Mouse (Mus musculus): Measurements from ENCODE around the gene Fgd3. TPM values are rescaled to one million over a fixed set of nuclear protein-coding genes. Genes with fewer than 3 reads are reported as not detected.

Gene Fgd3
- polyA plus RNA-seq, 1 experiment from 2014 or later = 2.8 TPM

DNA sequence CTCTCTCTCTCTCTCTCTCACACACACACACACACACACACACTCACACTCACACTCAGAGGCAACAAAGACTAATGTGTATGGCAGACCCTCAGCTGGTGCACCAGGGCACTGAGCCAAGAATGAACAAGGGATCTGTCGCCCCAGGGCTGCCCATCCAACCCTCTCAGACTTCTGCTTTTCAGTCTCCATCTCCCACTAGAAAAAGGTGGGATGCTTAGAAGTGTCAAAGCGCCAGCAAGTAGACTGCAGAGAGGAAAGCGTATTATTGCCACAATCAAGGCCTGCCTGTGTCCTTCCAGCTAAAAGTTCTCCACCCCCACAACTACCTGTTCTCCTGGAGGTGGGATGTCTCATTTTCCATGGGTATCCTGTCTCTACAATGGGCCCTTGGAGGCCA is 105.7 kb downstream of the Fgd3 start:
- DNase-seq (ENCODE audit: low spot score) = peak; percentile 45
- Histone ChIP-seq H3K4me2 (ENCODE audit: low read length) (peak overlapping the region; percentile 83), H3K9me3 (replicated peaks; ENCODE audit: control insufficient read depth, low read length) (no peaks in the 10 kb centered on the region), H3K36me3 (ENCODE audit: control insufficient read depth, insufficient read depth, low read length) (no peaks in the 10 kb centered on the region), H3K27me3 (replicated peaks; ENCODE audit: control insufficient read depth, insufficient read depth, low read length) (no peaks in the 10 kb centered on the region), H3K27ac (ENCODE audit: low read depth, low read length) (no peak overlapping the region), H3K9ac (ENCODE audit: low read length) (no peak overlapping the region), H3K4me3 (ENCODE audit: low read depth, low read length) (no peak overlapping the region), H3K4me1 (ENCODE audit: control insufficient read depth, insufficient read depth, low read length) (peaks cover 27% of the 10 kb centered on the region)
- no peak for ATAC-seq
- WGBS = 50% methylated on average over 3 of the region's 3 CpGs

- Histone ChIP-seq H3K4me2 (ENCODE audit: low read length) (no peak overlapping the region), H3K4me3 (ENCODE audit: low read depth, low read length) (no peak overlapping the region), H3K9ac (ENCODE audit: low read length) (no peak overlapping the region), H3K27ac (ENCODE audit: low read depth, low read length) (peak overlapping the region; percentile 39; the same call in 1 of the 2 replicates), H3K9me3 (replicated peaks; ENCODE audit: control insufficient read depth, low read length) (no peaks in the 10 kb centered on the region), H3K4me1 (ENCODE audit: control insufficient read depth, insufficient read depth, low read length) (peaks cover 27% of the 10 kb centered on the region), H3K36me3 (ENCODE audit: control insufficient read depth, insufficient read depth, low read length) (no peaks in the 10 kb centered on the region), H3K27me3 (replicated peaks; ENCODE audit: control insufficient read depth, insufficient read depth, low read length) (no peaks in the 10 kb centered on the region)
- 56% methylated on average over 4 of the region's 4 CpGs for WGBS
- DNase-seq (ENCODE audit: low spot score) (no peak), ATAC-seq (no peak)
These were observed 106.6 kb downstream of the Fgd3 start for GRCm38 (mm10) chr13:49213531-49213932.

DNA sequence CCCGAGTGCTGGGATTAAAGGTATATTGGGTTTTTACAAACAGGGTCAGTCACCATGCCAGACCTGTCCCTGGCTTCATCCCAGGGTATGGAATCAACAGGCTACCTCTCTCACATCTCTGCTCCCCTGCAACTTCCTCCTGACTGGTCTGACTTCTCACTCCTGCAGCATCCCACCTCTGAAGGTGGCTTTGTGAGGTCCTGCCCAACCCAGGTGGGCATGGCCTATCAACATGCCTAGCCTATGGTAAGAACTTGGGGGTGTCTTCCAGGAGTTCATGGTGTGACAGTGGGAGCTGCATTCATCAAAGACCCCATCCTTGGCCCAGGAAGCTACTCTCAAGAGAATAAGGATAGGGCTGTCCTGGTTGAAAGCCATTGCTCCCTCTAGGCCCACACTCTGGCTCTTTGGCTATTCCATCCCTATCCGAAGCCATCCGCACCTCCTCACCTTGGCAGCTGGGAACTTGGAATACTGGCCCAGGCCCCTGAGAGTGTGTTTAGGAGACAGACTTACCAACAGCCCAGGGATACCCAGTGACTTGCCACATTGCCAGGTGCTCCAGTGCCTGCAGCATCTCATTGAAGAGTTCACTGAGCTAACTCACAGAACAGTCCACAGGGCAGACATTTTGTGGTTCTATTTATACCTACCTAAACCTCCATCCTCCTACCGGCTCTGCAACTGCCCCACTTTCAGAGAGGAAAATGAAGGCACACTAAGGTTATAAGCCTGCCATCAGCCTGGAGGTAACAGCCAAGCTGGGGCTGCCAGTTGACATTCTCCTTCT is 107.2 kb downstream of the Fgd3 start:
- Histone ChIP-seq H3K9me3 (replicated peaks; ENCODE audit: control insufficient read depth, low read length) (no peaks in the 10 kb centered on the region), H3K36me3 (ENCODE audit: control insufficient read depth, insufficient read depth, low read length) (no peaks in the 10 kb centered on the region), H3K4me1 (ENCODE audit: control insufficient read depth, insufficient read depth, low read length) (peaks cover 27% of the 10 kb centered on the region), H3K27me3 (replicated peaks; ENCODE audit: control insufficient read depth, insufficient read depth, low read length) (no peaks in the 10 kb centered on the region), H3K4me3 (ENCODE audit: low read depth, low read length) (no peak overlapping the region), H3K27ac (ENCODE audit: low read depth, low read length) (no peak overlapping the region), H3K4me2 (ENCODE audit: low read length) (no peak overlapping the region), H3K9ac (ENCODE audit: low read length) (no peak overlapping the region)
- DNase-seq (ENCODE audit: low spot score) (no peak), ATAC-seq (no peak)
- 80% methylated on average over 4 of the region's 4 CpGs for WGBS

Other genes starting within 250 kb of the Fgd3 start
- 14.9 and 17.8 TPM in 2 replicates for gene Wnk2, start 172.3 kb downstream of the Fgd3 start, polyA plus RNA-seq (2014; fragmentation: Nextera tagmentation; extraction: Ambion mirVana)
- gene Ninj1, start 132.8 kb downstream of the Fgd3 start, polyA plus RNA-seq (2014; fragmentation: Nextera tagmentation; extraction: Ambion mirVana) = 26.3 and 30.0 TPM in 2 replicates
- gene Card19, start 104.3 kb downstream of the Fgd3 start, polyA plus RNA-seq (2014; fragmentation: Nextera tagmentation; extraction: Ambion mirVana) = 20.8 and 23.8 TPM in 2 replicates
- 0.82 and 1.4 TPM in 2 replicates for gene Susd3, start 71.6 kb downstream of the Fgd3 start, polyA plus RNA-seq (2014; fragmentation: Nextera tagmentation; extraction: Ambion mirVana)
- 19.2 and 25.2 TPM in 2 replicates for gene Bicd2, start 21.3 kb upstream of the Fgd3 start, polyA plus RNA-seq (2014; fragmentation: Nextera tagmentation; extraction: Ambion mirVana)
- gene Ippk, start 100.9 kb upstream of the Fgd3 start, polyA plus RNA-seq (2014; fragmentation: Nextera tagmentation; extraction: Ambion mirVana) = 12.6 and 16.5 TPM in 2 replicates
- gene Tes3-ps, start 173.0 kb upstream of the Fgd3 start, polyA plus RNA-seq (2014; fragmentation: Nextera tagmentation; extraction: Ambion mirVana) = 0.44 and 0.59 TPM in 2 replicates
- 0.80 and 1.2 TPM in 2 replicates for gene Ecm2, start 184.5 kb upstream of the Fgd3 start, polyA plus RNA-seq (2014; fragmentation: Nextera tagmentation; extraction: Ambion mirVana)
- gene Aspn, start 224.1 kb upstream of the Fgd3 start, polyA plus RNA-seq (2014; fragmentation: Nextera tagmentation; extraction: Ambion mirVana) = 0.52 and 0.69 TPM in 2 replicates

All from forebrain, embryonic 14.5 days (tissue).